Mouse (Mus musculus) heart, postnatal 0 days (tissue): Measurements from ENCODE around the gene Gm10717. TPM values are rescaled to one million over a fixed set of nuclear protein-coding genes. Genes with fewer than 3 reads are reported as not detected.
"Not testable (repeated sequence)": the region's sequence is repeated elsewhere in the genome, so short reads cannot be mapped to it uniquely, and the experiment has no call there.

Experiments
- ATAC-seq: fragments of 200-750 bp; cut with Nextera tagmentation; 2 replicates; pipeline ENCODE4 v1.8.0; 2017; ENCODE audit warnings: low read depth, moderate number of reproducible peaks, moderate library complexity; ENCODE audit not compliant: insufficient read depth
- DNase-seq: peaks from one replicate; pipeline ENCODE4 v3.0.0-alpha.2; 2016; ENCODE audit warnings: low spot score
- H3K27ac ChIP-seq: fragments of 300-500 bp; sonication (generic); 2 replicates; pipeline ENCODE4 v1.5.1; 2014; ENCODE audit warnings: low read depth, mild to moderate bottlenecking
- H3K27me3 ChIP-seq: fragments of 300-500 bp; sonication (generic); 2 replicates; pipeline ENCODE4 v1.6.1; 2014; ENCODE audit warnings: low read length, mixed read lengths; ENCODE audit not compliant: control insufficient read depth, insufficient read depth
- H3K36me3 ChIP-seq: fragments of 300-500 bp; sonication (generic); replicated peaks from 2 replicates; pipeline ENCODE4 v1.6.1; 2014; ENCODE audit warnings: low read length, mixed read lengths; ENCODE audit not compliant: control insufficient read depth, insufficient read depth
- H3K4me1 ChIP-seq: fragments of 300-500 bp; sonication (generic); 2 replicates; pipeline ENCODE4 v1.6.1; 2014; ENCODE audit warnings: antibody characterized with exemption; ENCODE audit not compliant: control insufficient read depth, insufficient read depth
- H3K4me2 ChIP-seq: fragments of 300-500 bp; sonication (generic); 2 replicates; pipeline ENCODE4 v1.6.1; 2014; ENCODE audit warnings: low read depth, mild to moderate bottlenecking, low read length, moderate library complexity
- H3K4me3 ChIP-seq: fragments of 300-500 bp; sonication (generic); 2 replicates; pipeline ENCODE4 v1.5.1; 2014; ENCODE audit warnings: low read depth, low read length
- H3K9ac ChIP-seq: fragments of 300-500 bp; sonication (generic); replicated peaks from 2 replicates; pipeline ENCODE4 v1.6.1; 2014; ENCODE audit warnings: low read depth, low read length, mixed read lengths
- H3K9me3 ChIP-seq: fragments of 300-500 bp; sonication (generic); replicated peaks from 2 replicates; pipeline ENCODE4 v1.6.1; 2016; ENCODE audit warnings: low read length; ENCODE audit not compliant: control insufficient read depth
- WGBS: fragments of 180-500 bp; shearing (Covaris S2); extraction: QIAGEN DNeasy Blood & Tissue Kit; methylation state at CpG from one replicate; pipeline ENCODE4 v1.1.7; 2014; 5-methylcytosine and 5-hydroxymethylcytosine counted together
- polyA plus RNA-seq: library from polyadenylated mRNA; unstranded; fragments of >200 nt; fragmentation: Nextera tagmentation; extraction: Ambion mirVana; gene quantifications from 2 replicates; pipeline ENCODE4 v1.2.1, GENCODE M21; 2015
- total RNA-seq: library from RNA; depleted of rRNA; stranded (reverse); fragments of >200 nt; gene quantifications from 2 replicates; pipeline ENCODE4 v1.2.3, GENCODE M21; 2014; ENCODE audit warnings: low replicate concordance; rRNA removed

The Gm10717 gene
- total RNA-seq (not detected in 2 replicates), polyA plus RNA-seq (0.29 and 0.38 TPM in 2 replicates)

DNA sequence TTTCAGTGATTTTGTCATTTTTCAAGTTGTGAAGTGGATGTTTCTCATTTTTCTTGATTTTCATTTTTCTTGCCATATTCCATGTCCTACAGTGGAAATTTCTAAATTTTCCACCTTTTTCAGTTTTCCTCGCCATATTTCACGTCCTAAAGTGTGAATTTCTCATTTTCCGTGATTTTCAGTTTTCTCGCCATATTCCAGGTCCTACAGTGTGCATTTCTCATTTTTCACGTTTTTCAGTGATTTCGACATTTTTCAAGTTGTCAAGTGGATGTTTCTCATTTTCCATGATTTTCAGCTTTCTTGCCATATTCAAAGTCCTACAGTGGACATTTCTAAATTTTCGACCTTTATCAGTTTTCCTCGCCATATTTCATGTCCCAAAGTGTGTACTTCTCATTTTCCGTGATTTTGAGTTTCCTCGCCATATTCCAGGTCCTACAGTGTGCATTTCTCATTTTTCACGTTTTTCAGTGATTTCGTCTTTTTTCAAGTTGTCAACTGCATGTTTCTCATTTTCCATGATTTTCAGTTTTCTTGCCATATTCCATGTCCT lies at the start of gene Gm10717:
Gene Gm10717, plus strand, starts transcription at position 506 of the 556 bp plus-strand sequence.
- H3K4me1 ChIP-seq, H3K4me3 ChIP-seq, DNase-seq, H3K27me3 ChIP-seq, H3K9ac ChIP-seq, H3K27ac ChIP-seq, H3K36me3 ChIP-seq, H3K9me3 ChIP-seq, ATAC-seq, H3K4me2 ChIP-seq: not testable (repeated sequence)
- 68% methylated on average over 12 of the region's 12 CpGs for WGBS

DNA sequence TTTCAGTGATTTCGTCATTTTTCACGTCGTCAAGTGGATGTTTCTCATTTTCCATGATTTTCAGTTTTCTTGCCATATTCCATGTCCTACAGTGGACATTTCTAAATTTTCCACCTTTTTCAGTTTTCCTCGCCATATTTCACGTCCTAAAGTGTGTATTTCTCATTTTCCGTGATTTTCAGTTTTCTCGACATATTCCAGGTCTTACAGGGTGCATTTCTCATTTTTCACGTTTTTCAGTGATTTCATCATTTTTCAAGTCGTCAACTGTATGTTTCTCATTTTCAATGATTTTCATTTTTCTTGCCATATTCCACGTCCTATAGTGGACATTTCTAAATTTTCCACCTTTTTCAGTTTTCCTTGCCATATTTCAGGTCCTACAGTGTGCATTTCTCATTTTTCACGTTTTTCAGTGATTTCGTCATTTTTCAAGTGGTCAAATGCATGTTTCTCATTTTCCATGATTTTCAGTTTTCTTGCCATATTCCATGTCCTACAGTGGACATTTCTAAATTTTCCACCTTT lies 24.7 kb upstream of the Gm10717 start, which contains the start of gene Gm10722:
Gene Gm10722, plus strand, starts transcription at position 478 of the 528 bp plus-strand sequence.
- not testable (repeated sequence) for H3K4me1 ChIP-seq, H3K27ac ChIP-seq, DNase-seq, H3K4me2 ChIP-seq, H3K36me3 ChIP-seq, H3K9me3 ChIP-seq, H3K9ac ChIP-seq, H3K27me3 ChIP-seq, H3K4me3 ChIP-seq, ATAC-seq
- WGBS = 65% methylated on average over 12 of the region's 12 CpGs

- H3K9me3 ChIP-seq, ATAC-seq, H3K4me3 ChIP-seq, H3K4me2 ChIP-seq, DNase-seq, H3K9ac ChIP-seq, H3K36me3 ChIP-seq, H3K27ac ChIP-seq, H3K27me3 ChIP-seq, H3K4me1 ChIP-seq: not testable (repeated sequence)
- 61% methylated on average over 8 of the region's 8 CpGs for WGBS
Measured at GRCm38 (mm10) chr9:3001006-3001405, 24.2 kb upstream of the Gm10717 start.

GRCm38 (mm10) chr9:3001948-3002659 lies 23.1 kb upstream of the Gm10717 start:
- not testable (repeated sequence) for H3K4me2 ChIP-seq, H3K4me1 ChIP-seq, H3K36me3 ChIP-seq, H3K4me3 ChIP-seq, H3K9me3 ChIP-seq, H3K27ac ChIP-seq, H3K27me3 ChIP-seq, H3K9ac ChIP-seq
- WGBS = 52% methylated on average over 8 of the region's 11 CpGs
- DNase-seq (peak; percentile 5), ATAC-seq (peak; percentile 72)

- H3K27ac ChIP-seq, H3K36me3 ChIP-seq, ATAC-seq, H3K27me3 ChIP-seq, H3K9me3 ChIP-seq, H3K4me1 ChIP-seq, H3K4me3 ChIP-seq, DNase-seq, H3K4me2 ChIP-seq, H3K9ac ChIP-seq: not testable (repeated sequence)
- WGBS = 65% methylated on average over 6 of the region's 14 CpGs
Measured at GRCm38 (mm10) chr9:3002794-3003396, 22.3 kb upstream of the Gm10717 start, which contains the start of gene Gm11168. Gene Gm11168, plus strand, starts transcription at chr9:3003346.

GRCm38 (mm10) chr9:3006179-3006578 lies 19.0 kb upstream of the Gm10717 start:
- not testable (repeated sequence) for ATAC-seq, DNase-seq, H3K4me2 ChIP-seq, H3K27me3 ChIP-seq, H3K27ac ChIP-seq, H3K9ac ChIP-seq, H3K4me3 ChIP-seq, H3K4me1 ChIP-seq, H3K36me3 ChIP-seq
- 79% methylated on average over 1 of the region's 5 CpGs for WGBS
- H3K9me3 ChIP-seq = peaks cover 10% of the 10 kb centered on the region

DNA sequence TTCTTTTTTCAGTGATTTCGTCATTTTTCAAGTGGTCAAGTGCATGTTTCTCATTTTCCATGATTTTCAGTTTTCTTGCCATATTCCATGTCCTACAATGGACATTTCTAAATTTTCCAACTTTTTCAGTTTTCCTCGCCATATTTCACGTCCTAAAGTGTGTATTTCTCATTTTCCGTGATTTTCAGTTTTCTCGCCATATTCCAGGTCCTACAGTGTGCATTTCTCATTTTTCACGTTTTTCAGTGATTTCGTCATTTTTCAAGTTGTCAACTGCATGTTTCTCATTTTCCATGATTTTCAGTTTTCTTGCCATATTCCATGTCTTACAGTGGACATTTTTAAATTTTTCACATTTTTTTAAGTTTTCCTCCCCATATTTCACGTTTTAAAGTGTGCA lies 18.6 kb upstream of the Gm10717 start:
- H3K4me3 ChIP-seq, H3K36me3 ChIP-seq, H3K4me1 ChIP-seq, H3K4me2 ChIP-seq, H3K9ac ChIP-seq, DNase-seq, H3K27me3 ChIP-seq, H3K27ac ChIP-seq: not testable (repeated sequence)
- ATAC-seq = peak; percentile 43; the same call in 1 of the 2 replicates
- peaks cover 10% of the 10 kb centered on the region for H3K9me3 ChIP-seq
- WGBS = 62% methylated on average over 7 of the region's 8 CpGs

GRCm38 (mm10) chr9:3007272-3007671 lies 17.9 kb upstream of the Gm10717 start:
- not testable (repeated sequence) for H3K4me1 ChIP-seq

More at GRCm38 (mm10) chr9:3007272-3007671, 17.9 kb upstream of the Gm10717 start:
- H3K27ac ChIP-seq, H3K36me3 ChIP-seq, H3K9ac ChIP-seq, H3K4me2 ChIP-seq, H3K27me3 ChIP-seq, DNase-seq, H3K4me3 ChIP-seq, ATAC-seq: not testable (repeated sequence)
- WGBS = 64% methylated on average over 7 of the region's 9 CpGs
- H3K9me3 ChIP-seq = peaks cover 10% of the 10 kb centered on the region
